Mouse (Mus musculus) urinary bladder, postnatal 0 days (tissue): Measurements from ENCODE around the gene Alox15. TPM values are rescaled to one million over a fixed set of nuclear protein-coding genes. Genes with fewer than 3 reads are reported as not detected.

Experiments used
- polyA plus RNA-seq: library from polyadenylated mRNA; unstranded; fragments of >200 nt; fragmentation: Nextera tagmentation; extraction: Ambion mirVana; gene quantifications from 2 replicates; pipeline ENCODE4 v1.2.1, GENCODE M21; 2015

Alox15 gene
- 0.71 and 1.2 TPM in 2 replicates for polyA plus RNA-seq

GRCm38 (mm10) chr11:70351868-70352267 is at the start of gene Alox15:
TSS of gene Alox15 (minus strand) at chr11:70352031.

GRCm38 (mm10) chr11:70322528-70322927 is 29.3 kb downstream of the Alox15 start, which contains the start of gene Alox12e:
TSS of gene Alox12e (minus strand) at chr11:70322628.

Other genes starting within 250 kb of the Alox15 start
- 0.58 and 0.90 TPM in 2 replicates for gene Mgl2, start 221.7 kb downstream of the Alox15 start, polyA plus RNA-seq
- 1.6 and 2.0 TPM in 2 replicates for gene Clec10a, start 195.8 kb downstream of the Alox15 start, polyA plus RNA-seq
- gene Slc16a11, start 139.3 kb downstream of the Alox15 start, polyA plus RNA-seq: 0.87 and 1.5 TPM in 2 replicates
- gene Slc16a13, start 131.0 kb downstream of the Alox15 start, polyA plus RNA-seq: 3.1 and 4.4 TPM in 2 replicates
- 3.7 and 4.7 TPM in 2 replicates for gene Bcl6b, start 122.2 kb downstream of the Alox15 start, polyA plus RNA-seq
- 95.7 and 103 TPM in 2 replicates for gene 0610010K14Rik, start 114.1 kb downstream of the Alox15 start, polyA plus RNA-seq
- gene Gm21988, start 112.2 kb downstream of the Alox15 start, polyA plus RNA-seq: 6.7 and 7.6 TPM in 2 replicates
- 285 and 308 TPM in 2 replicates for gene Rnasek, start 112.2 kb downstream of the Alox15 start, polyA plus RNA-seq
- 2.3 and 3.6 TPM in 2 replicates for gene Alox12, start 96.7 kb downstream of the Alox15 start, polyA plus RNA-seq
- gene Alox12e, start 29.4 kb downstream of the Alox15 start, polyA plus RNA-seq: 0.16 and 0.17 TPM in 2 replicates
- gene Pelp1, start 58.0 kb upstream of the Alox15 start, polyA plus RNA-seq: 13.3 and 16.2 TPM in 2 replicates
- gene Arrb2, start 80.6 kb upstream of the Alox15 start, polyA plus RNA-seq: 8.3 and 12.3 TPM in 2 replicates
- gene Med11, start 99.9 kb upstream of the Alox15 start, polyA plus RNA-seq: 25.1 and 27.3 TPM in 2 replicates
- 0.55 and 0.74 TPM in 2 replicates for gene Zmynd15, start 107.4 kb upstream of the Alox15 start, polyA plus RNA-seq
- gene Cxcl16, start 108.0 kb upstream of the Alox15 start, polyA plus RNA-seq: 11.8 and 17.9 TPM in 2 replicates
- gene Tm4sf5, start 153.2 kb upstream of the Alox15 start, polyA plus RNA-seq: 2.0 and 2.8 TPM in 2 replicates
- 0.58 and 0.60 TPM in 2 replicates for gene Vmo1, start 162.6 kb upstream of the Alox15 start, polyA plus RNA-seq
- 0.30 and 0.48 TPM in 2 replicates for gene Gltpd2, start 167.2 kb upstream of the Alox15 start, polyA plus RNA-seq
- 523 and 588 TPM in 2 replicates for gene Psmb6, start 173.3 kb upstream of the Alox15 start, polyA plus RNA-seq
- not detected in 2 replicates for gene Gm40193, start 180.9 kb upstream of the Alox15 start, polyA plus RNA-seq
- gene Pld2, start 188.0 kb upstream of the Alox15 start, polyA plus RNA-seq: 11.7 and 12.5 TPM in 2 replicates
- 6.9 and 7.3 TPM in 2 replicates for gene Mink1, start 210.8 kb upstream of the Alox15 start, polyA plus RNA-seq